Mouse (Mus musculus): ENCODE data around the gene Prkcb.

The Prkcb gene

GRCm38 (mm10) chr7:122366635-122367034 is 78.1 kb downstream of the Prkcb start:
- no peak for DNase-seq (ENCODE audit: low spot score in 2 of 2)

- no peak for DNase-seq (ENCODE audit: low spot score in 2 of 2)
Measured at GRCm38 (mm10) chr7:122367303-122368007, 78.9 kb downstream of the Prkcb start.

GRCm38 (mm10) chr7:122370488-122370887 is 81.9 kb downstream of the Prkcb start:
- no peak for DNase-seq (ENCODE audit: low spot score in 2 of 2)

GRCm38 (mm10) chr7:122371947-122372346 is 83.4 kb downstream of the Prkcb start:
- DNase-seq (ENCODE audit: low spot score in 2 of 2), result no peak

GRCm38 (mm10) chr7:122372349-122372748 is 83.8 kb downstream of the Prkcb start:
- DNase-seq (ENCODE audit: low spot score in 2 of 2), result no peak

GRCm38 (mm10) chr7:122376845-122377244 is 88.3 kb downstream of the Prkcb start:
- no peak for DNase-seq (ENCODE audit: low spot score in 2 of 2)

GRCm38 (mm10) chr7:122377967-122378366 is 89.4 kb downstream of the Prkcb start:
- DNase-seq (ENCODE audit: low spot score in 2 of 2), result no peak

GRCm38 (mm10) chr7:122378473-122378872 is 89.9 kb downstream of the Prkcb start:
- no peak for DNase-seq (ENCODE audit: low spot score in 2 of 2)

GRCm38 (mm10) chr7:122379292-122379691 is 90.7 kb downstream of the Prkcb start:
- DNase-seq (ENCODE audit: low spot score in 2 of 2), result no peak

GRCm38 (mm10) chr7:122380336-122381130 is 92.0 kb downstream of the Prkcb start:
- DNase-seq (ENCODE audit: low spot score in 2 of 2), result no peak

GRCm38 (mm10) chr7:122381560-122381959 is 93.0 kb downstream of the Prkcb start:
- no peak for DNase-seq (ENCODE audit: low spot score in 2 of 2)

- no peak for DNase-seq (ENCODE audit: low spot score in 2 of 2)
Measured at GRCm38 (mm10) chr7:122383260-122383659, 94.7 kb downstream of the Prkcb start.

- no peak for DNase-seq (ENCODE audit: low spot score in 2 of 2)
Measured at GRCm38 (mm10) chr7:122384891-122385290, 96.3 kb downstream of the Prkcb start.

GRCm38 (mm10) chr7:122386567-122386966 is 98.0 kb downstream of the Prkcb start:
- no peak for DNase-seq (ENCODE audit: low spot score in 2 of 2)

- peak; percentile 70 to 73 for DNase-seq (ENCODE audit: low spot score in 2 of 2)
Measured at GRCm38 (mm10) chr7:122387896-122388295, 99.3 kb downstream of the Prkcb start.

- DNase-seq (ENCODE audit: low spot score in 2 of 2), result no peak
Measured at GRCm38 (mm10) chr7:122388858-122389257, 100.3 kb downstream of the Prkcb start.

GRCm38 (mm10) chr7:122389633-122390032 is 101.1 kb downstream of the Prkcb start:
- no peak for DNase-seq (ENCODE audit: low spot score in 2 of 2)

- peak; percentile 61 to 65 for DNase-seq (ENCODE audit: low spot score in 2 of 2)
Measured at GRCm38 (mm10) chr7:122390200-122390599, 101.6 kb downstream of the Prkcb start.

GRCm38 (mm10) chr7:122390683-122391082 is 102.1 kb downstream of the Prkcb start:
- no peak for DNase-seq (ENCODE audit: low spot score in 2 of 2)

GRCm38 (mm10) chr7:122391382-122391781 is 102.8 kb downstream of the Prkcb start:
- DNase-seq (ENCODE audit: low spot score in 2 of 2), result peak; percentile 21 to 51

- DNase-seq (ENCODE audit: low spot score in 2 of 2), result peak; percentile 82 to 84
Measured at GRCm38 (mm10) chr7:122393964-122394363, 105.4 kb downstream of the Prkcb start.

- DNase-seq (ENCODE audit: low spot score in 2 of 2), result peak; percentile 59 to 62
Measured at GRCm38 (mm10) chr7:122395159-122395975, 106.8 kb downstream of the Prkcb start.
